Mouse (Mus musculus): ENCODE results near the gene Lgr6. TPM values are rescaled to one million over a fixed set of nuclear protein-coding genes. Genes with fewer than 3 reads are reported as not detected.
"Not testable (repeated sequence)": the region's sequence is repeated elsewhere in the genome, so short reads cannot be mapped to it uniquely, and the experiment has no call there.

The Lgr6 gene
- total RNA-seq, 2 experiments from 2014 or later, result 1.2 to 1.3 TPM

DNA sequence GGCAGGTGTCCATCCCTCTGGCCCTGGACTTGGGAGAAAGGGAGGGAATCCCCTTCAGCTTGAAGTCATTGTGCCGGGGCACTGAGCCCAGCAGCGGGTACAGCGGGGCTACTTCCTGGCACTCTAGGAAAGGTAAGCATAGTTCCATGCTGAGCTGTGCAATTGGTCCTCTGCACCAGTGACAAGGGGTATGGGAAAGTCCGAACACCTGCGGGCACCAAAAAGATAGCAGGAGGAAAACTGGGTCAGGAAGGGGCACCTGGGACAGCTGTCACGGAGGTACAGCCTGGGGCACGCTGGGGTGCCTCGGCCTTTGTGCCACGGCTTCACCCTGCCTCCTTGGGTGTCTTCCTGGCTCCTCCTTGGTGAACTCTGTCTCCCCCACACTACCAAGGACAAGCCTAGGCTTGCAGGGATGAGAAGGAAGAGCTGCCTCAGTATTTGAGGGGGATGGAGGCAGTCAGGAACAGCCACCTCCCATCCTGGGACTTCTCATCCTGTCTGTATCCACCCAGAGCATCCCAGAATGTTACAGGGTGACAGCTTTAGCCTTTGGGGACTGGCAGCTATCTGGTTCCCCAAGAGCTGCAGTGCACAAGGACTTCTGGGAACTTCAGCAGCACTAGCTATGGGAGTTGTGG is 24.6 kb upstream of the Lgr6 start:
- DNase-seq (ENCODE audit: low spot score in 2 of 2), result no peak

DNA sequence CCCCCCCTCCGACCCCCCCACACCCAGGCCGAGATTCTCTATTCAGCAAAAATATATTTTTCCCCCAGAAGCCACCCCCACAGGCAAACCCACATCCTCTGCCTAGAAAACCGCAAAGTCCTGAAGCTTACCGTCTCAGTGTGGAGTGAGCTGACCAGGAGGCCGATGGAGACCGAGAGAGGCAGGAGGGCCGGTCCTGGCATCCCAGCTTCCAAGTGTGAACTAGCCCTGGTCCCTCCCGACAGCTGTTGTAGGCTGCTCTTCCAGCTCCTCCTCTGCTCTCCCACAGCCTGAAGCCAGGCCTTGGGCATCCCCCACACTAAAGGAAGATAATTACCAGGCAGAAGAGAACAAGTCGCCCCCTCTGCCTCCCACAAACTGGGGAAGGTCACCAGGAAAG is 23.9 kb upstream of the Lgr6 start:
- DNase-seq (ENCODE audit: low spot score in 2 of 2), result no peak

DNA sequence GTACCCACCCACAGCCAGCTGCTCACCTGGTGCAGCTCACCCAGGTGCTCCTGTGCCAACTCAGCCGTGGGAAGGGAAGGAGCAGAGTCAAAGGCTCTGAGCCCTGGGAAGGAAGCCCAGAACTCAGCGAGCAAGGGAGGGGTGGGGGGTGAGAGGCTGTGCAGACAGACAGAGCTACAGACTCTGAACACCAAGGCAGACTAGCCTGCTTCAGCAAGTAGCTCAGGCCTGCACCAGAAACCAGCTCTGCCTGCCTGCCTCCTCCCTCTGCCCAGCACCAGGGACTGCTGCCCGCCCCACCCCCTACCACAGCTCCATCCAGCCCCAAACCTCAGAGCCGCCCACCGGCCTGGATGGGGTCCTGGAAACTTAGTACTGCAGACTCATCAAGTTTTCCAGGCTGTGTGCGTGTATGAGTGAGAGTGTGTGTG is 22.9 kb upstream of the Lgr6 start:
- peak in 1 of 2 experiments; percentile 57 for DNase-seq (ENCODE audit: low spot score in 2 of 2)

DNA sequence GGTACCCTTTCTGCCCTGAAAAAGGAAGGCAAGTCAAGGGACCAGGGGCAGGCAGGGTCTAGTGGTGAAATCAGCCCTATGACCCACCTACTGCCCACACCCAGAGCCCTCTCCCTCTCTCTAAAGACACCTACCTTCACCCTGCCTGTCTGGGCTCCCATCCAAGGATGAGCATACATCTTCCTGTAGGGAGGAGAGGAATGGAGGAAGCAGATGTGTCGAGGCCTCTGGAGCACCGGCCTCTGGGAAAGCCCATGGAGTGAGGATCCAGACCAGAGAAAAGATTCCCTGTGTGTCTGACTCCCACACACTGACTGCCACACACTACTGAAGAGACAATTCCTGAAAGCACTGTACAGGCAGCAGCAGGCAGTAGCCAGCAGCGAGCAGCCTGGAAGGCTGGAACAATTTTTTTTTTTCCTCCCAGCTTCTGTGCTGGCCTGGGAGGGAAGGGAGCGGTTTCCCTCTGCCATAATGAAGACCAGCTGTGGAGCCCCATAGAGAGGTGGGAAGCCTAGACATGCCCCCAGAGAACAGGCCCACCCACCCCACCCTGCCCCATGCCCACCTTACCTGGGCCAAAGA is 21.5 kb upstream of the Lgr6 start:
- no peak for DNase-seq (ENCODE audit: low spot score in 2 of 2)

DNA sequence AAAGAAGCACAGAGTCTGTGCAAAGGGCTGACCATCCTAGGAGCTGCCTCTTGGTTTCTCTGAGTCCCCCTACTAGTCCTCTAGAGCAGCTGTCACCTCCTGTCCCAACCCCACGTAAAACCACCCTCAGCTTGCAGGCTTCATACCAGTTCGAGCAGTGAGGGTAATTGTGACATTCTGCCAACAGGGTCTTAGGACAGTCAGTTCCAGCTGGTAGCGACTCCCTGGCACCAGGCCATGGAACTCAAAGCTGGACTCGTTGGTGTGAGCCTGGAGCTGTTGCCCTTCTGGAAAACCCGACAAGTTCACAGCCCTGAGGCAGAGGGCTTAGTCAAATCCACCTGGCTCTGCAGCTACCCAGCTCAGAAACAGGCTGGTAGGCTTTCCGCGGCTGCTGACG is 20.9 kb upstream of the Lgr6 start:
- DNase-seq (ENCODE audit: low spot score in 2 of 2), result peak in 1 of 2 experiments; percentile 70

DNA sequence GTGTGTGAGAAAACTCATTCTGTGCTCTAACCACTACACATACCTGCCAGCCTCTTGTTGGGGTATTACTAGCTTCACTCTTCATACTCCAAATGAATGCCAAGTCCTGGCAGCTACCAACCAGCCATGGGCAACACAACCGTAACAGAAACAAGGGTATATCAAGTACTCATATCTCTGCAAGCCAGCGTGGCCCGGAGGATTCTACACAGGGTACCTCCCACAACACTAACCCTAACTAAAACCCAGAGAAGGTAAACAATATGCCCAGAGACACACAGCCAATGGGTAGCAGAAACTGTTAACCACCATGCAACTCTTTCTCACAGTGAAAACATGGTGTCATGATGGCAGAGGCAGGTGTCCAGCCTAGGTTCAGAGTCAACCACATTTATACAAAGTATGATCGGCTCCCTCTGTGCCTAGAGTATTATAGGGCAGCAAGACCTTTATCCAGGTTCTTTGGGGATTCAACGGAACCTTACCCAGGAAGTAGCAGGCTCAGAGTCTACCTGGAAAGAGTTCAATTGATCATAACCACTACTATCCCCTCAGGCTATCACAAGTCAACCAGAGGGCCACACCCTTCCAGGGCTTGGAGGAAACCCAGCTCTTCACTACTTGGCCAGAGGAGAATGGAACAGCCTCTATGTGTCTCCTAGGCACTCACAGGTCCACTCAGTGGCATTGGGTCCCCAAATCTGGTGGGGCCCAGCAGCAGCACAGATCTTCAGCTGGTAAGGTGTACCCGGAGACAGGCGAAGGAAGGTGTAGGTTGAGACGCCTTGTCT is 19.7 kb upstream of the Lgr6 start:
- no peak for DNase-seq (ENCODE audit: low spot score in 2 of 2)

DNA sequence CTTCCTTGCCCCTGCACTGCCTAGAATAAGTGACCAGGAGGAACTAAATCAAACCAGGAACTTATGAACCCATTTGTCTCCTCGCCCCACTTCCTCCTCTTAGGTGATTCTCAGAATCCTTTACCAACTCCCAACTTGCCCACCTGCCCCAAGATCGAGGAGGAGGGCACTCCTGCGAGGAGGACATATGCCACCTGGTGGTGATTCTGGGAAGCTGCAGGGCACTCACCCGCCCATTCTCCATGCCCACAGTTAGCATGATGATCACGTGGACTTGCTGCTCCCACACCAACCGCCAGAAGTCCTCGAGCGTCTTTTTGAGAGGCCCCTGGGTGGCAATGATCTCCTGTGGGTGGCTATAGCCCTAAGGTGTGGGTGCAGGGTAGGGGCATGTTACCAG is 7.6 kb upstream of the Lgr6 start:
- DNase-seq (ENCODE audit: low spot score in 2 of 2), result no peak

DNA sequence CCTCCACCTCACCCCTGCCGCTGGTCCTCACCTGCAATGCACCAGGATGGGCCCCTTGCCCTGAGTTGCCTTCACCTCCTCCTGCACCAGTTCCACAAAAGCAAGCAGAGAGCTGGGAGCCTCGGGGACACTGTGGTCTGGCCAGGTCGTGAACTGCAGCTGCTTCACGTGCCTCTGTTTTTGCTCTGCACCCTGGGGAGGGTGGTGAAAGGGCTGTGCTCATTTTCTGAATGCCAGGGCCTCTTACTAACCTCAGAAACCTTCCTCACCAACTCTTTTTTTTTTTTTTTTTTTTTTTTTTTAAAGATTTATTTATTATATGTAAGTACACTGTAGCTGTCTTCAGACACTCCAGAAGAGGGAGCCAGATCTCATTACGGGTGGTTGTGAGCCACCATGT is 6.2 kb upstream of the Lgr6 start:
- not testable (repeated sequence) for DNase-seq (ENCODE audit: low spot score in 2 of 2)

DNA sequence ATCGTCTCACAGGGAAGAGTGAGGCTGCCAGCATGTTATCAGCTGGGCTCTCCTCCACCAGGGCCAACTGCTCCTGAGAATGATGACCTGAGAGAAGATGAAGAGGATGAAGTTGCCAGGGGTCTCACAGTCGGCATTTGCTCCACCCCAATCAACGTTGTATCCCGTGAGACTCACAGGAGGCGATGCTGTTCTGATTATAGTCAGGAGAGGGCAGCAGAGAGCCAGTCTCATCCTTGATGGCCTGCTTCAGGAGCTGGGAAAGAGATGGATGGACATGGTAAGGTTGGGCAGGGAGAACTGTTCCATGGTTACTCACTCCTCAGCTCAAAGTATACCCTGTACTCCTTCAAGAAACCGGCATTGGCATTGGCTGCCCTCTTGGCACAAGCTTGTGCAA is 5.0 kb upstream of the Lgr6 start:
- DNase-seq (ENCODE audit: low spot score in 2 of 2), result peak; percentile 61 to 71

DNA sequence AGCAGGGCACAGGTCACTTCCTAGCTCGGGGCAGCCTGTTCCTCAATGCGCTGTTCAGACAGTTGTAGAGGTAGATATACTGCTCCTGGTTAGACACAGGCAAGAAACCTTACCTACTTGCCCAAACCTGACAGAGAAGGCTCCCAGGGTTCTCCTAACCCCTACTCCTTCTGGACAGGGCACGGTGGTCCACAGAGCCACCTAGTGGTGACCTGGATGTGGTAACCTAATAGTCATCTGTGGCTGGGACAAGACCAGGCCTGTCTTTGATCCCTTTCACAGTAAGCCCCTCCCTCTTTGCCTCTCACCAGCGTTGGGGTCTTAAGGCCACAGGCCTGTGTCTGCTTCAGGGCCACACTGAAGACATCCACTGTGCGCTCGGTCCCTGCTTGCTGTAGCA is 3.5 kb upstream of the Lgr6 start:
- no peak for DNase-seq (ENCODE audit: low spot score in 2 of 2)

DNA sequence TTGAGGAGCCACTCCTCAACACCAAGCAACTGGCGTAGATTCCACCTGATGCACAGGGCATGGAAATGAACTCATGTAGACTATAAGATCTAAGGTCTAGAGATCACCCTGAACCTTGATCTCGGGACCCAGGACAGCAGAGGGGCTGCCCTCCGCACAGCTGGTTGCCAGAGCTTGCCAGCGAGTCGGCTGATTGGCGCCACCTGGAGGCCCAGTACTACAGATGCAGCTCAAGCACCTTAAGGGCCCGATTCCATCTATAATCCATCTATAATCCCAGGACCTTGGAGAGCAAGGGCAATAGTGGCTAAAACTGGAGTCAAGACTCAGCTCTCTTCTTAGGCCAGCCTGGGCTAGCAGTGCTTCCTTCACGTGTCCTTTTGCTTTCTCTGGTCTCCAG is 875 bp upstream of the Lgr6 start:
- peak; percentile 63 to 71 for DNase-seq (ENCODE audit: low spot score in 2 of 2)

DNA sequence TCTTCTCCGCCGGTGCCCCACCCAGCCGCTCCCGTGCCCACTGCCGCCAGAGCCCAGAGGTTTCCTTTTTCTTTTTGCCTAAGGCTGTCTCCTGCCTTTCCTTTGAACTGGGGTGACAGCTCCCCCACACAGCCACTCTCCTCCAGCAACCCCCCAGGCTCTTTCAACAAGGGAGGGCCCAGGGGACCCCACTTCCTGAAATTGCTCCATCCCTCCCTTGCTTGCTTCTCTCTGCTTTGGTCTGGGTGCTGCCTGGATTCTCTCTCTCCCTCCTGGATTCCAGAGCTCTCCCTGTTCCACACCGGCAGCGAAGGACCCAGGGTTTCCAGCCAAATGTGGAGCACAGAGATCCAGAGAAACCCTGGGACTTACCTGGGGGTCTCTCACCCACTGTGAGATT is 4.7 kb downstream of the Lgr6 start:
- DNase-seq (ENCODE audit: low spot score in 2 of 2), result no peak

DNA sequence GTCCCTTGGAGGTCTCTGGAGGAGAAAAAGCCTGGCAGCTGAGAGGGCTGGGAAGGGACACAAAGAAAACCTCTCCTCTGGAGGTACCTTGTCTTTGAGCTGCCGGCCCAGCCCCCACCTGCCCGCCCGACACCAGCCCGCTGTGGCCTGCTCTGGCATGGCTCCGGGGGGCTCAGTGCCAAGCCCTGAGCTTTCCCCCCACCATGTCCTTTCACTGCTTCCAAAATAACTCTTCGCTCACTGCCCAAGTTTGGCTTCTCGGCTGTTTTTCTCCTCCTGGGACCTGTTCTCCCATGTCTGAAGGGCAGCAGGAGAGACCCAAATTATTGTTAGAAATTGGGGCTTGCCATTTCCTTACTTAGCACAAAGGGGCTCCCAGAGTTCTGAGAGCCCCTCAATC is 6.6 kb downstream of the Lgr6 start:
- DNase-seq (ENCODE audit: low spot score in 2 of 2), result no peak

DNA sequence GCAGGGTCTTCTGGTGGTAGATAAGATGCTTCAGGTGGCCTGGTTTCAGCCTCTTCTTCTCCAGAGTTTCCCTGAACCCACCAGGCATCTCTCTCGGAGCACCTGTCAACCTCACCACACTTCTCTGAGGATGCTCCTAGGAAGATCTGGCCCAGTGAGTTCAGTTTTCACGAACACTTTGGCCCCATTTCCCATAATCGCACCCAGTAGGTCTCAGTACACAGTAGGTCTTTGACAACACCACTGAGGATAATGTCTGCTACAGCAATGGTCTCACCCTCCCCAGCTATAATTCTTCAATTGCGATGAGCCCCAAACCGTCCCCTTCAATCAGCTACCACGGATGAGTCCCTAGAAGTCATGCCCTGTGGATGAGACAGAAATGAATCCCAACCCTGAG is 7.6 kb downstream of the Lgr6 start:
- DNase-seq (ENCODE audit: low spot score in 2 of 2), result no peak

DNA sequence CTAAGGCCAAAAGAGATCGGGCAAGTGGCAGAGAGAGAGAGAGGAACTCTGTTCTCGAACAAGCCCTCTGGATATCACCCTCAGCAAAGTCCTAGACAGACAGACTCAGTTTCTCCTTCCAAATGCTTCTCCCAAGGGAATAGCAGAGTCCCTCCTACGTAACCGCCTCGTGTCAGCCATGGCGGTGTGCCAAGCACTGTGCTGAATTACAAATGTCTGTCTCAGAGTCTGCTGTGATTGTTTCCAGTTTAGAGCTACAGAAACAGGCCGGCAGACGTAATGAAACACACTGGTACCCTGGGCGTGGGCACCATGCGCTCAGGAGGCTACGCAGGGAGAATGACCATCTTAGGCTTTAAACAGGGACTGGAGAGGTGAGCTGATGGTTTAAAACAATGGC is 8.8 kb downstream of the Lgr6 start:
- no peak for DNase-seq (ENCODE audit: low spot score in 2 of 2)

DNA sequence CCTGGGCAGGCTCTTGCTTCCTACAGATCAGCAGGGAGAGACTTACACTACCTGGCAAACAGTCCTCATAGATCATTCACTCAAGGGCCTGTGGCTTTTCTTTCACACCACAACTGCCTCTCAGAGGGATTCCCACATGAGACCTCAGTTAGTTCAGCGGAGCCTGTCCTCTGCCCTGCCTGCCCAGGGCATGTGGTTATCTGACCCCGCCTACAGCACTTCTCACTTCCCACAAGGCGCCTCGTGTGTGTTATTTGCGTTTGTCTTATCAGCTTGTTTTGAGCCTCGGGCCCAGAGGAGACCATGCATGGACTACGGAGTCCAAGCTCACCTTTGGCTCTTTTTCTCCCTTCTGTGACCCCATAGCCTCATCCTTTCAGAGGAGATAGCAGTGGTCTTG is 9.9 kb downstream of the Lgr6 start:
- no peak for DNase-seq (ENCODE audit: low spot score in 2 of 2)

DNA sequence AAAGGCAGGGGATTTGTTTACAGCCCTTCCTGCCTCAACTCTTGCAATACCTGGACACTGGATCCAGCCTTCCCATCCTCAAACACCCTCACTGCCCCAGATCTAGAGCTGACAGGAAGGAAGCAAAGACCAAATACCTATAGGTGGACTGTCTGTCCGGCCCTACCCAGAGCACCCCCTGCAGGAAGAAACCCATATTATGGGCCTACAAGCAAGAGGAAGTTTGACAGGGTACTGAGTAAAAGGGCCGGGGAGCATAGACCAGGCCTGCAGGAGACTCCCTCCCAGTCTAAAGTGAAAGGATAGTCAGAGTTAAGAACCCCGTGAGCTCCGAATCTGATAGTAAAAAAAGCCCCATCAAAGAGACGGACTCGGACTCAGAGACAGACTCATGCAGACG is 10.4 kb downstream of the Lgr6 start:
- DNase-seq (ENCODE audit: low spot score in 2 of 2), result no peak

DNA sequence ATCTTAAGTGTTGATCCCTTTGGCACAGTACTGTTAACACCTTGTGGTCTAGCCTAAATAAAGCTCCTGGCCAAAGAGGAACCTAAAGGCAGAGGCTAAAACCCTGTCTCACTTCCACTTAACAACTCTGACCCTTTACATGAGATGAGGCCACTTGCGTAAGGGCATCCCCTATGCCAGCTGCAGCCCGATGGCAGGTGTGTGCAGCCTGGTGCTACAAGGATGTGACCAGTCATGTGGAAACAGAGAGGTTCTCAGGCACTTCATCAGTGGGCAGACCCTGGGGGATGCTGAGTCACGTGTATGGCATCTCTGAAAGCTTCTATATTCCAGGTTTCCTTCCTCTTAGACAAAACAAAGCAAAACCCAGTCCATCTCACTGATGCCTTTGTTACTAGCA is 14.2 kb downstream of the Lgr6 start:
- no peak for DNase-seq (ENCODE audit: low spot score in 2 of 2)

DNA sequence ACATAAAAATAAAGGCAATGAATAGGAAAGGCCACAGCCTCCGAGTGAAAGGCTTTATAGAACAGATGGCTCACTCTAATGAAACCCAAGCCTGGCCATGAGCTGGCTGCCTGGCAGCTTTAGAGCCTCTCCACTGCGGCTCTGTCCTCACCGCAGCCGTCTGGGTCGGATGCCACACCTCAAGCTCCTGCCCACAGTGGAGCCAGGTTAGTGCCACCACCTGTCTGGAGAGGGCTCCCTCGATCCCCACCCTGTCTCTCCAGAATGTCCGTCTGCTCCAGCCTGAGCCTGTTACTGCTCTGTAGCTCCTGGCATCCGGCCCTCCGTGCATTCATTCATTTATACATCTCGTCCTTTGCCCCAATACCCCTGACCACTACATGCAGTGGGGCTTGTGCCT is 15.4 kb downstream of the Lgr6 start:
- no peak for DNase-seq (ENCODE audit: low spot score in 2 of 2)

DNA sequence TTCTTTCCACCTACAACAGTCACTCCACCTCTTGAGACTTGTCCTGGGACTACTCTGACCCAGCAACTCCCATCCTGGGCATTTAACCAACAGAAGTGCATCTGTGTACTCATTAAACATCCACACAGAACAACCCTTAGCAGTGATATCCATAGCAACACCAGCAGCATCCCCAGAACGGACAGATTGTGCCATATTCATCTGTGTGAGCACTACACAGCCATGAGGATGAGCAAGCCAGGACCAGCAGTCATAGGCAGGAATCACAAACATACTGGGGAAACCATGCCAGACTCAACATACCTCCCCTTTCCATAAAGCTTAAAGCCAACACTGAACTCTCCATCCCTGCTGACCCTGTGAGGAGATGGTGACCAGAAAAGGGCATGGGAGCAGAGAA is 17.7 kb downstream of the Lgr6 start:
- no peak for DNase-seq (ENCODE audit: low spot score in 2 of 2)

DNA sequence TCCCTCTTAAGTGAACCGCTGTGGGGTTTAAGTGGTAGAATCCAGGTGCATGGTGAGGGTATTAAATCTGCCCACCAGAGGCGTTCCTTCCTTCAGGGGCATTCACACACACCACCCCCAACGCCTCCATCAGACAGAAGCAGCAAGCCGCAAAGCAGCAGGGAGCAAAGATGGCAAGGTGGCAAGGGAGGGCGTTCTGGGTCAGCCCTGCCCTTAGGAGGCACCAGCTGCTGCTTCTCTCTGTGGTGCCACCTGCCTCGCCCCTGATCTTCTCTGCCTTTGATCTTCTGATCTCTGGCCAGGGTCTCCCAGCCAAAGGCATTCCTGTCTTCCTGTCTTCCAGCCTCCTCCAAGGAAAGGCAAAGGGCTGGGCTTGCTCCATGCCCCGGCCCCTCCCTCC is 19.1 kb downstream of the Lgr6 start:
- DNase-seq (ENCODE audit: low spot score in 2 of 2), result no peak

DNA sequence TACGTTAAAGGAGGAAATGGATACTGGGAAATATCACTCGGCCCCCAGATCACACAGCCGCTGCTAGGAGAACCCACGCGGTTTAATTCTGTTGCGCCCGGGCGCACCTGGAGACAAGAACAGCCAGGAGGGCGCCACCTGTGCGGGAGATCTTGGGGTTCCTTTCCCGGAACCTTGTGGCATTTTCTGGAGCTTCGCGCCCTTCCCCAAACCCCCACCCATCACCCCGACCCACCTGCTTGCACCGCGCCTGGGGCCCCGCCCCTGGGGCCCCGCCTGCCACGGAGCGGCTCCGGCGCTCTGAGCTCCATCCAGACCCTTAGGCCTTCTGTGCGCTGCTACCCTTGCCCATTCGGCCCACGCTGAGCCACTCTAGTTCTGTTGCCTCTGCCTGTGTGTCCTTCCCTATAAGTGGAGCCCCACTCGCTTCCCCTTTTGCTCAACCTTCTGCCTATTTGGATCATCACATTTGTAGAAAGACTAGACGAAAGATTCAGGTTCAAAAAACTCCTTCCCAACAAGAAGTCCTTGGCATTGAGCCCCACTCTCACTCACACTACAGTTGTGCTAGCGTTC is 19.7 kb downstream of the Lgr6 start:
- DNase-seq (ENCODE audit: low spot score in 2 of 2), result no peak
